Mouse (Mus musculus) liver, adult 2 months (tissue): ENCODE results near the gene Stag1.

Experiments used
- CTCF ChIP-seq: fragments of 200-500 bp; IDR thresholded peaks from 2 replicates; pipeline ENCODE4 v1.5.1; 2011; ENCODE audit warnings: low read depth, low read length, control low read depth
- POLR2A ChIP-seq: fragments of 200-500 bp; IDR thresholded peaks from 2 replicates; pipeline ENCODE4 v1.6.1; 2011; ENCODE audit warnings: low read length, control low read depth; ENCODE audit not compliant: insufficient read depth; ENCODE audit errors: extremely low read depth

GRCm38 (mm10) chr9:100984381-100985310 lies 387.0 kb downstream of the Stag1 start:
- no peak for TF ChIP-seq CTCF
- TF ChIP-seq POLR2A = no peak
